Mouse (Mus musculus) hindbrain, embryonic 10.5 days (tissue): ENCODE measurements at regions not wholly inside any gene's neighbourhood (a gene's known extent, or its start where the extent isn't known, plus 50 kb on each side); places are given as distances from the start of the nearest gene placed in this dataset.

Experiments
- DNase-seq: peaks from one replicate; pipeline ENCODE4 v3.0.0-alpha.2; 2017; ENCODE audit warnings: low spot score
- H3K27ac ChIP-seq: fragments of 300-500 bp; sonication (generic); 2 replicates; pipeline ENCODE4 v1.5.1; 2016; ENCODE audit warnings: mild to moderate bottlenecking, moderate library complexity
- H3K27me3 ChIP-seq: fragments of 300-500 bp; sonication (generic); 2 replicates; pipeline ENCODE4 v1.6.1; 2016; ENCODE audit warnings: mild to moderate bottlenecking; ENCODE audit not compliant: poor library complexity, insufficient read depth, severe bottlenecking
- H3K36me3 ChIP-seq: fragments of 300-500 bp; sonication (generic); 2 replicates; pipeline ENCODE4 v1.6.1; 2016; ENCODE audit warnings: mild to moderate bottlenecking, moderate library complexity
- H3K4me1 ChIP-seq: fragments of 300-500 bp; sonication (generic); replicated peaks from 2 replicates; pipeline ENCODE4 v1.6.1; 2016; ENCODE audit warnings: mild to moderate bottlenecking
- H3K4me3 ChIP-seq: fragments of 300-500 bp; sonication (generic); 2 replicates; pipeline ENCODE4 v1.5.1; 2016; ENCODE audit warnings: mild to moderate bottlenecking, moderate library complexity
- H3K9me3 ChIP-seq: fragments of 300-500 bp; sonication (generic); 2 replicates; pipeline ENCODE4 v1.6.1; 2016; ENCODE audit warnings: mild to moderate bottlenecking, moderate library complexity

GRCm38 (mm10) chr7:33795016-33795415 is 51.4 kb downstream of the Scgb1b24 start:
- no peak overlapping the region for H3K4me3 ChIP-seq

More at GRCm38 (mm10) chr7:33795016-33795415, 51.4 kb downstream of the Scgb1b24 start:
- H3K36me3 ChIP-seq: no peaks in the 10 kb centered on the region
- peaks cover 82% of the 10 kb centered on the region for H3K9me3 ChIP-seq
- no peaks in the 10 kb centered on the region for H3K4me1 ChIP-seq
- no peak for DNase-seq
- no peak overlapping the region for H3K27ac ChIP-seq
- H3K27me3 ChIP-seq: no peaks in the 10 kb centered on the region
